Mouse (Mus musculus) bone marrow, adult 2 months (tissue): ENCODE measurements around the gene Wdr60.

Source experiments
- CTCF ChIP-seq: fragments of 200-500 bp; IDR thresholded peaks from 2 replicates; pipeline ENCODE4 v1.5.1; 2011; ENCODE audit warnings: low read length, control low read depth; ENCODE audit not compliant: control insufficient read depth, insufficient read depth
- POLR2A ChIP-seq: fragments of 200-500 bp; IDR thresholded peaks from 2 replicates; pipeline ENCODE4 v1.6.1; 2011; ENCODE audit warnings: low read depth, mild to moderate bottlenecking, control low read depth, low read length, borderline replicate concordance; ENCODE audit not compliant: control insufficient read depth

DNA sequence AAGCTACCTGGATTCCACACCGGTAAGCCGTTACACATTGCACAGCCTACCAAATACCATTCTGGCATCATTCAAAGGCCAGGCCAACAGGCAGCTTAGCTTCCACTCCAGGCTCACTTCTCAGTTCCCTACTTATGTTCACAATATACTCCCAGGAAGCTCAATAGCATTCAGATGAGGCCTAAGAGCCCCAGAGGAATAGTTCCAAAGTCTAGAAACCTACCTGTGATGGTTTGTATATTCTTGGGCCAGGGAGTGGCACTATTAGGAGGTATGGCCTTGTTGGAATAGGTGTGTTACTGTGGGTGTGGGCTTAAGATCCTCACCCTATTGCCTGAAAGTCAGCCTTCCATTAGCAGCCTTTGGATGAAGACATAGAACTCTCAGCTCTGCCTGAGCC is 8.2 kb upstream of the Wdr60 start:
- TF ChIP-seq CTCF (no peak), POLR2A (no peak)
